Mouse (Mus musculus): Measurements from ENCODE around the gene Pgm3.
"Not testable (repeated sequence)": the region's sequence is repeated elsewhere in the genome, so short reads cannot be mapped to it uniquely, and the experiment has no call there.

Pgm3 gene

GRCm38 (mm10) chr9:86571540-86572135, at the start of gene Pgm3, which contains the start of gene Rwdd2a:
Gene Pgm3 (minus strand): TSS chr9:86571842.
Gene Rwdd2a (plus strand): TSS chr9:86571991.
- CTCF ChIA-PET, result interaction anchor here in 3 of 4 experiments (0.7 to 1.9 kb wide), 13 partner anchors 10 to 823 kb away, joined by 3 to 10 read pairs (median 4); partner anchors contain the start of genes Ube2cbp (in 3 of the 3), Dop1a (in 1 of the 3) and Ibtk (in 1 of the 3)
- POLR2A ChIA-PET, result interaction anchor here in 3 of 4 experiments (0.6 to 3.8 kb wide), 56 partner anchors 8 to 959 kb away, joined by 3 to 19 read pairs (median 4); partner anchors contain the start of genes Dop1a (in 2 of the 3), Ibtk (in 2 of the 3), Ube2cbp (in 2 of the 3) and Cyb5r4 (in 1 of the 3)

- ChIA-PET POLR2A (interaction anchor here in 2 of 4 experiments (0.5 to 2.0 kb wide), 5 partner anchors 9 to 48 kb away, joined by 3 to 9 read pairs (median 3); no protein-coding TSS in a partner anchor), CTCF (interaction anchor here in 1 of 4 experiments (1.5 kb wide), 1 partner anchor 127 kb away, joined by 3 read pairs; no protein-coding TSS in a partner anchor)
Measured at GRCm38 (mm10) chr9:86619341-86620139, 47.9 kb upstream of the Pgm3 start.

- ChIA-PET CTCF (no interaction called here), POLR2A (interaction anchor here in 1 of 4 experiments (0.8 kb wide), 1 partner anchor 9 kb away, joined by 3 read pairs; no protein-coding TSS in a partner anchor)
Measured at GRCm38 (mm10) chr9:86617837-86618492, 46.3 kb upstream of the Pgm3 start.

GRCm38 (mm10) chr9:86615765-86616164, 44.1 kb upstream of the Pgm3 start:
- ChIA-PET POLR2A (no interaction called here), CTCF (interaction anchor here in 1 of 4 experiments (0.6 kb wide), 1 partner anchor 923 kb away, joined by 3 read pairs; no protein-coding TSS in a partner anchor)

GRCm38 (mm10) chr9:86612091-86612490, 40.4 kb upstream of the Pgm3 start:
- POLR2A ChIA-PET, result interaction anchor here in 1 of 4 experiments (2.1 kb wide), 1 partner anchor 8 kb away, joined by 9 read pairs; no protein-coding TSS in a partner anchor
- CTCF ChIA-PET, result no interaction called here

- ChIA-PET CTCF (no interaction called here), POLR2A (no interaction called here)
Measured at GRCm38 (mm10) chr9:86605776-86606175, 34.1 kb upstream of the Pgm3 start.

- CTCF ChIA-PET, result interaction anchor here in 2 of 4 experiments (0.6 kb wide), 2 partner anchors 150 to 759 kb away, joined by 3 read pairs; no protein-coding TSS in a partner anchor
- POLR2A ChIA-PET, result interaction anchor here in 1 of 4 experiments (1.0 kb wide), 1 partner anchor 9 kb away, joined by 3 read pairs; no protein-coding TSS in a partner anchor
Measured at GRCm38 (mm10) chr9:86599723-86600303, 28.2 kb upstream of the Pgm3 start.

GRCm38 (mm10) chr9:86596983-86597382, 25.3 kb upstream of the Pgm3 start:
- CTCF ChIA-PET, result interaction anchor here in 1 of 4 experiments (1.3 kb wide), 1 partner anchor 149 kb away, joined by 3 read pairs; no protein-coding TSS in a partner anchor
- POLR2A ChIA-PET, result not testable (repeated sequence)

- CTCF ChIA-PET, result interaction anchor here (1.0 to 3.2 kb wide), 10 partner anchors 10 to 216 kb away, joined by 3 to 13 read pairs (median 4); no protein-coding TSS in a partner anchor
Measured at GRCm38 (mm10) chr9:86594357-86594767, 22.7 kb upstream of the Pgm3 start.

GRCm38 (mm10) chr9:86592676-86593668, 21.3 kb upstream of the Pgm3 start:
- CTCF ChIA-PET, result interaction anchor here (0.6 to 3.2 kb wide), 23 partner anchors 11 to 844 kb away, joined by 3 to 13 read pairs (median 4); partner anchors contain the start of genes Ibtk (in 1 of the 4) and Prss35 (in 1 of the 4)
- POLR2A ChIA-PET, result interaction anchor here in 1 of 4 experiments (0.6 kb wide), 1 partner anchor 184 kb away, joined by 3 read pairs; no protein-coding TSS in a partner anchor

More at GRCm38 (mm10) chr9:86594357-86594767, 22.7 kb upstream of the Pgm3 start:
- POLR2A ChIA-PET, result interaction anchor here in 2 of 4 experiments (0.5 to 2.0 kb wide), 4 partner anchors 33 to 789 kb away, joined by 3 to 5 read pairs (median 4); no protein-coding TSS in a partner anchor

- ChIA-PET CTCF (interaction anchor here in 1 of 4 experiments (1.3 to 1.7 kb wide), 2 partner anchors 10 to 16 kb away, joined by 3 to 6 read pairs; partner anchors contain the start of genes Pgm3 and Rwdd2a), POLR2A (interaction anchor here in 2 of 4 experiments (1.2 to 2.6 kb wide), 3 partner anchors 11 to 16 kb away, joined by 3 to 9 read pairs (median 5); partner anchors contain the start of genes Pgm3 (in 2 of the 2) and Rwdd2a (in 2 of the 2))
Measured at GRCm38 (mm10) chr9:86587019-86587795, 15.6 kb upstream of the Pgm3 start.

GRCm38 (mm10) chr9:86583740-86584139, 12.1 kb upstream of the Pgm3 start:
- POLR2A ChIA-PET, result interaction anchor here in 2 of 4 experiments (1.2 to 3.5 kb wide), 4 partner anchors 11 to 162 kb away, joined by 3 to 19 read pairs (median 6); partner anchors contain the start of genes Pgm3 (in 1 of the 2) and Rwdd2a (in 1 of the 2)
- CTCF ChIA-PET, result interaction anchor here in 1 of 4 experiments (0.6 to 0.7 kb wide), 2 partner anchors 10 to 12 kb away, joined by 3 read pairs; partner anchors contain the start of genes Pgm3 and Rwdd2a

GRCm38 (mm10) chr9:86579657-86580056, 8.0 kb upstream of the Pgm3 start:
- CTCF ChIA-PET, result interaction anchor here in 1 of 4 experiments (0.7 kb wide), 1 partner anchor 682 kb away, joined by 3 read pairs; no protein-coding TSS in a partner anchor
- POLR2A ChIA-PET, result no interaction called here

GRCm38 (mm10) chr9:86575178-86575577, 3.5 kb upstream of the Pgm3 start:
- POLR2A ChIA-PET, result interaction anchor here in 1 of 4 experiments (0.7 to 4.1 kb wide), 2 partner anchors 10 to 488 kb away, joined by 5 to 17 read pairs; no protein-coding TSS in a partner anchor
- CTCF ChIA-PET, result interaction anchor here in 1 of 4 experiments (0.6 kb wide), 1 partner anchor 405 kb away, joined by 3 read pairs; no protein-coding TSS in a partner anchor

- CTCF ChIA-PET, result interaction anchor here in 3 of 4 experiments (0.5 to 1.5 kb wide), 7 partner anchors 20 to 1949 kb away, joined by 3 to 21 read pairs (median 3); partner anchors contain the start of gene Ube2cbp (in 1 of the 3)
- POLR2A ChIA-PET, result interaction anchor here in 1 of 4 experiments (0.9 to 4.1 kb wide), 5 partner anchors 8 to 110 kb away, joined by 3 to 19 read pairs (median 5); no protein-coding TSS in a partner anchor
Measured at GRCm38 (mm10) chr9:86573616-86574303, 2.1 kb upstream of the Pgm3 start.
